Mouse (Mus musculus) E14TG2a.4 (cell line): ENCODE measurements around the gene Vasp.

ENCODE experiments used
- H3K27me3 ChIP-seq: 2 replicates; pipeline ENCODE4 v1.6.1; 2014; ENCODE audit warnings: low read length, control low read depth; ENCODE audit not compliant: insufficient read depth
- H3K36me3 ChIP-seq: 2 replicates; pipeline ENCODE4 v1.6.1; 2014; ENCODE audit warnings: low read length, control low read depth; ENCODE audit not compliant: insufficient read depth
- H3K4me1 ChIP-seq: replicated peaks from 2 replicates; pipeline ENCODE4 v1.6.1; 2014; ENCODE audit warnings: low read depth, low read length, control low read depth
- H3K4me3 ChIP-seq: replicated peaks from 2 replicates; pipeline ENCODE4 v1.5.1; 2014; ENCODE audit warnings: mild to moderate bottlenecking, low read length
- H3K9me3 ChIP-seq: 2 replicates; pipeline ENCODE4 v1.6.1; 2014; ENCODE audit warnings: low read length, control low read depth
- CTCF ChIP-seq: conservative IDR thresholded peaks from 2 replicates; pipeline ENCODE4 v1.5.1; 2014; ENCODE audit warnings: low read length
- NANOG ChIP-seq: IDR thresholded peaks from 2 replicates; pipeline ENCODE4 v1.6.1; 2014; ENCODE audit warnings: borderline replicate concordance, low read length, mixed read lengths
- POU5F1 ChIP-seq: IDR thresholded peaks from 2 replicates; pipeline ENCODE4 v1.6.1; 2014; ENCODE audit warnings: low read length, borderline replicate concordance

Vasp gene

GRCm38 (mm10) chr7:19271238-19272172 is at the start of gene Vasp:
TSS of gene Vasp (minus strand) at chr7:19271817.
- Histone ChIP-seq H3K4me3 (peak within 1 kb of the TSS; percentile 99), H3K36me3 (peaks cover 18% of the 10 kb centered on the region), H3K9me3 (no peaks in the 10 kb centered on the region), H3K4me1 (peaks cover 44% of the 10 kb centered on the region), H3K27me3 (no peaks in the 10 kb centered on the region)
- TF ChIP-seq CTCF (no peak), POU5F1 (no peak), NANOG (no peak)

- Histone ChIP-seq H3K4me3 (no peak overlapping the region), H3K27me3 (peaks cover 45% of the 10 kb centered on the region), H3K36me3 (no peaks in the 10 kb centered on the region), H3K9me3 (no peaks in the 10 kb centered on the region), H3K4me1 (peaks cover 19% of the 10 kb centered on the region)
- TF ChIP-seq CTCF = no peak
- TF ChIP-seq NANOG = no peak
- TF ChIP-seq POU5F1 = no peak
Observed at GRCm38 (mm10) chr7:19320637-19321036, 49.0 kb upstream of the Vasp start.

GRCm38 (mm10) chr7:19319906-19320305 is 48.3 kb upstream of the Vasp start:
- Histone ChIP-seq H3K27me3 (peaks cover 47% of the 10 kb centered on the region), H3K4me1 (peaks cover 15% of the 10 kb centered on the region), H3K36me3 (no peaks in the 10 kb centered on the region), H3K4me3 (peak overlapping the region; percentile 78), H3K9me3 (no peaks in the 10 kb centered on the region)
- TF ChIP-seq POU5F1 (no peak), NANOG (no peak), CTCF (no peak)

- H3K4me1 ChIP-seq = peaks cover 14% of the 10 kb centered on the region
- peaks cover 47% of the 10 kb centered on the region for H3K27me3 ChIP-seq
- H3K9me3 ChIP-seq = no peaks in the 10 kb centered on the region
- no peak for TF ChIP-seq CTCF
- TF ChIP-seq POU5F1 = no peak
- TF ChIP-seq NANOG = no peak
- no peaks in the 10 kb centered on the region for H3K36me3 ChIP-seq
- H3K4me3 ChIP-seq = peak overlapping the region; percentile 78
Observed at GRCm38 (mm10) chr7:19319458-19319857, 47.8 kb upstream of the Vasp start.

GRCm38 (mm10) chr7:19318676-19319075 is 47.1 kb upstream of the Vasp start:
- Histone ChIP-seq H3K4me1 (peaks cover 11% of the 10 kb centered on the region), H3K4me3 (no peak overlapping the region), H3K27me3 (peaks cover 54% of the 10 kb centered on the region), H3K36me3 (no peaks in the 10 kb centered on the region), H3K9me3 (no peaks in the 10 kb centered on the region)
- TF ChIP-seq CTCF (no peak), NANOG (no peak), POU5F1 (no peak)

- H3K9me3 ChIP-seq = no peaks in the 10 kb centered on the region
- TF ChIP-seq POU5F1 = no peak
- no peak overlapping the region for H3K4me3 ChIP-seq
- peaks cover 58% of the 10 kb centered on the region for H3K27me3 ChIP-seq
- H3K4me1 ChIP-seq = peaks cover 11% of the 10 kb centered on the region
- H3K36me3 ChIP-seq = no peaks in the 10 kb centered on the region
Observed at GRCm38 (mm10) chr7:19318201-19318600, 46.6 kb upstream of the Vasp start.

- Histone ChIP-seq H3K4me1 (peaks cover 8% of the 10 kb centered on the region), H3K9me3 (no peaks in the 10 kb centered on the region), H3K4me3 (no peak overlapping the region)
Observed at GRCm38 (mm10) chr7:19316451-19317161, 45.0 kb upstream of the Vasp start.

GRCm38 (mm10) chr7:19314033-19314432 is 42.4 kb upstream of the Vasp start:
- no peaks in the 10 kb centered on the region for H3K9me3 ChIP-seq
- H3K36me3 ChIP-seq = no peaks in the 10 kb centered on the region
- H3K27me3 ChIP-seq = peaks cover 46% of the 10 kb centered on the region
- H3K4me1 ChIP-seq = peaks cover 11% of the 10 kb centered on the region
- H3K4me3 ChIP-seq = no peak overlapping the region
- TF ChIP-seq POU5F1 (no peak), CTCF (no peak), NANOG (no peak)

More at GRCm38 (mm10) chr7:19316451-19317161, 45.0 kb upstream of the Vasp start:
- H3K27me3 ChIP-seq = peaks cover 48% of the 10 kb centered on the region
- TF ChIP-seq CTCF = no peak
- TF ChIP-seq NANOG = no peak
- TF ChIP-seq POU5F1 = no peak
- no peaks in the 10 kb centered on the region for H3K36me3 ChIP-seq
